Mouse (Mus musculus): ENCODE data around the gene AY761185. TPM values are rescaled to one million over a fixed set of nuclear protein-coding genes. Genes with fewer than 3 reads are reported as not detected.
"Not testable (repeated sequence)": the region's sequence is repeated elsewhere in the genome, so short reads cannot be mapped to it uniquely, and the experiment has no call there.

Gene AY761185
- polyA plus RNA-seq (2012; ENCODE audit: insufficient read depth, insufficient read length, low replicate concordance, missing spikeins), result not detected in 2 replicates

GRCm38 (mm10) chr8:20944610-20945009 lies at the start of gene AY761185:
TSS of gene AY761185 (minus strand) at chr8:20944710.
- 73% methylated on average over 3 of the region's 3 CpGs for WGBS
- TF ChIP-seq POLR2A (IDR thresholded peaks at IDR 0.05; ENCODE audit: insufficient read depth, low read depth, low read length) (no peak), CTCF (IDR thresholded peaks at IDR 0.05; ENCODE audit: insufficient read depth, low read depth, low read length) (no peak)
- Histone ChIP-seq H3K4me1 (ENCODE audit: control insufficient read depth, insufficient read depth, low read length) (no peaks in the 10 kb centered on the region), H3K27ac (ENCODE audit: insufficient read depth, low read depth, low read length) (no peak within 1 kb of the TSS), H3K4me3 (ENCODE audit: insufficient read depth, low read depth, low read length) (no peak within 1 kb of the TSS)

GRCm38 (mm10) chr8:20994042-20994441 lies 49.5 kb upstream of the AY761185 start:
- not testable (repeated sequence) for H3K4me3 ChIP-seq (ENCODE audit: insufficient read depth, low read depth, low read length); H3K27ac ChIP-seq (ENCODE audit: insufficient read depth, low read depth, low read length); H3K4me1 ChIP-seq (ENCODE audit: control insufficient read depth, insufficient read depth, low read length)

- Histone ChIP-seq H3K4me1 (ENCODE audit: control insufficient read depth, insufficient read depth, low read length) (no peaks in the 10 kb centered on the region), H3K4me3 (ENCODE audit: insufficient read depth, low read depth, low read length) (no peak overlapping the region), H3K27ac (ENCODE audit: insufficient read depth, low read depth, low read length) (no peak overlapping the region)
- TF ChIP-seq CTCF (IDR thresholded peaks at IDR 0.05; ENCODE audit: insufficient read depth, low read depth, low read length) (no peak), POLR2A (IDR thresholded peaks at IDR 0.05; ENCODE audit: insufficient read depth, low read depth, low read length) (no peak)
- WGBS, result 32% methylated on average over 1 of the region's 1 CpGs
Observed at GRCm38 (mm10) chr8:20979846-20980245, 35.3 kb upstream of the AY761185 start.

- H3K4me3 ChIP-seq (ENCODE audit: insufficient read depth, low read depth, low read length), result no peak overlapping the region
- TF ChIP-seq POLR2A (IDR thresholded peaks at IDR 0.05; ENCODE audit: insufficient read depth, low read depth, low read length), result no peak
- TF ChIP-seq CTCF (IDR thresholded peaks at IDR 0.05; ENCODE audit: insufficient read depth, low read depth, low read length), result no peak
- H3K4me1 ChIP-seq (ENCODE audit: control insufficient read depth, insufficient read depth, low read length), result no peaks in the 10 kb centered on the region
- no peak overlapping the region for H3K27ac ChIP-seq (ENCODE audit: insufficient read depth, low read depth, low read length)
- 75% methylated on average over 2 of the region's 2 CpGs for whole genome bisulfite sequencing
Observed at GRCm38 (mm10) chr8:20964531-20964930, 20.0 kb upstream of the AY761185 start.

GRCm38 (mm10) chr8:20921971-20922370 lies 22.5 kb downstream of the AY761185 start, which contains the start of gene Gm6040:
TSS of gene Gm6040 (minus strand) at chr8:20922071.
- Histone ChIP-seq H3K4me1 (ENCODE audit: control insufficient read depth, insufficient read depth, low read length) (no peaks in the 10 kb centered on the region), H3K27ac (ENCODE audit: insufficient read depth, low read depth, low read length) (no peak within 1 kb of the TSS), H3K4me3 (ENCODE audit: insufficient read depth, low read depth, low read length) (no peak within 1 kb of the TSS)
- WGBS, result 76% methylated on average over 3 of the region's 3 CpGs
- TF ChIP-seq CTCF (IDR thresholded peaks at IDR 0.05; ENCODE audit: insufficient read depth, low read depth, low read length) (no peak), POLR2A (IDR thresholded peaks at IDR 0.05; ENCODE audit: insufficient read depth, low read depth, low read length) (no peak)

- Histone ChIP-seq H3K4me1 (ENCODE audit: control insufficient read depth, insufficient read depth, low read length) (no peaks in the 10 kb centered on the region), H3K27ac (ENCODE audit: insufficient read depth, low read depth, low read length) (no peak overlapping the region), H3K4me3 (ENCODE audit: insufficient read depth, low read depth, low read length) (no peak overlapping the region)
- WGBS, result 86% methylated on average over 1 of the region's 1 CpGs
- no peak for TF ChIP-seq POLR2A (IDR thresholded peaks at IDR 0.05; ENCODE audit: insufficient read depth, low read depth, low read length)
- TF ChIP-seq CTCF (IDR thresholded peaks at IDR 0.05; ENCODE audit: insufficient read depth, low read depth, low read length), result no peak
Observed at GRCm38 (mm10) chr8:20912288-20912687, 32.2 kb downstream of the AY761185 start.

- TF ChIP-seq CTCF (IDR thresholded peaks at IDR 0.05; ENCODE audit: insufficient read depth, low read depth, low read length), result no peak
- no peak for TF ChIP-seq POLR2A (IDR thresholded peaks at IDR 0.05; ENCODE audit: insufficient read depth, low read depth, low read length)
- Histone ChIP-seq H3K4me3 (ENCODE audit: insufficient read depth, low read depth, low read length) (no peak overlapping the region), H3K27ac (ENCODE audit: insufficient read depth, low read depth, low read length) (no peak overlapping the region), H3K4me1 (ENCODE audit: control insufficient read depth, insufficient read depth, low read length) (no peaks in the 10 kb centered on the region)
- WGBS, result 53% methylated on average over 2 of the region's 2 CpGs
Observed at GRCm38 (mm10) chr8:20908256-20908655, 36.3 kb downstream of the AY761185 start.

- TF ChIP-seq POLR2A (IDR thresholded peaks at IDR 0.05; ENCODE audit: insufficient read depth, low read depth, low read length), result no peak
- TF ChIP-seq CTCF (IDR thresholded peaks at IDR 0.05; ENCODE audit: insufficient read depth, low read depth, low read length), result no peak
- Histone ChIP-seq H3K4me1 (ENCODE audit: control insufficient read depth, insufficient read depth, low read length) (no peaks in the 10 kb centered on the region), H3K27ac (ENCODE audit: insufficient read depth, low read depth, low read length) (no peak overlapping the region), H3K4me3 (ENCODE audit: insufficient read depth, low read depth, low read length) (no peak overlapping the region)
- 90% methylated on average over 2 of the region's 2 CpGs for WGBS
Observed at GRCm38 (mm10) chr8:20907119-20907518, 37.4 kb downstream of the AY761185 start.

GRCm38 (mm10) chr8:20902527-20902926 lies 42.0 kb downstream of the AY761185 start, which contains the start of gene Gm15056:
TSS of gene Gm15056 (minus strand) at chr8:20902627.
- TF ChIP-seq CTCF (IDR thresholded peaks at IDR 0.05; ENCODE audit: insufficient read depth, low read depth, low read length) (no peak), POLR2A (IDR thresholded peaks at IDR 0.05; ENCODE audit: insufficient read depth, low read depth, low read length) (no peak)
- 49% methylated on average over 2 of the region's 2 CpGs for WGBS
- no peak within 1 kb of the TSS for H3K27ac ChIP-seq (ENCODE audit: insufficient read depth, low read depth, low read length)
- no peaks in the 10 kb centered on the region for H3K4me1 ChIP-seq (ENCODE audit: control insufficient read depth, insufficient read depth, low read length)
- no peak within 1 kb of the TSS for H3K4me3 ChIP-seq (ENCODE audit: insufficient read depth, low read depth, low read length)

Other genes starting within 250 kb of the AY761185 start
- not detected in 2 replicates for gene Defb33, start 52.0 kb downstream of the AY761185 start, polyA plus RNA-seq (2012; ENCODE audit: insufficient read depth, insufficient read length, low replicate concordance, missing spikeins)
- not detected in 2 replicates for gene Gm15056, start 42.1 kb downstream of the AY761185 start, polyA plus RNA-seq (2012; ENCODE audit: insufficient read depth, insufficient read length, low replicate concordance, missing spikeins)
- not detected in 2 replicates for gene Gm6040, start 22.6 kb downstream of the AY761185 start, polyA plus RNA-seq (2012; ENCODE audit: insufficient read depth, insufficient read length, low replicate concordance, missing spikeins)
- gene Defa21, start 80.8 kb upstream of the AY761185 start, polyA plus RNA-seq (2012; ENCODE audit: insufficient read depth, insufficient read length, low replicate concordance, missing spikeins), result not detected in 2 replicates
- gene Defa23, start 110.3 kb upstream of the AY761185 start, polyA plus RNA-seq (2012; ENCODE audit: insufficient read depth, insufficient read length, low replicate concordance, missing spikeins), result not detected in 2 replicates
- not detected in 2 replicates for gene Defa35, start 120.3 kb upstream of the AY761185 start, polyA plus RNA-seq (2012; ENCODE audit: insufficient read depth, insufficient read length, low replicate concordance, missing spikeins)
- not detected in 2 replicates for gene Defa25, start 139.7 kb upstream of the AY761185 start, polyA plus RNA-seq (2012; ENCODE audit: insufficient read depth, insufficient read length, low replicate concordance, missing spikeins)
- gene Gm14851, start 151.3 kb upstream of the AY761185 start, polyA plus RNA-seq (2012; ENCODE audit: insufficient read depth, insufficient read length, low replicate concordance, missing spikeins), result not detected in 2 replicates
- gene Defa30, start 189.9 kb upstream of the AY761185 start, polyA plus RNA-seq (2012; ENCODE audit: insufficient read depth, insufficient read length, low replicate concordance, missing spikeins), result not detected in 2 replicates
- gene Defa22, start 217.6 kb upstream of the AY761185 start, polyA plus RNA-seq (2012; ENCODE audit: insufficient read depth, insufficient read length, low replicate concordance, missing spikeins), result not detected in 2 replicates
- not detected in 2 replicates for gene Defa31, start 246.9 kb upstream of the AY761185 start, polyA plus RNA-seq (2012; ENCODE audit: insufficient read depth, insufficient read length, low replicate concordance, missing spikeins)